Mouse (Mus musculus) ES-E14 (cell line): ENCODE results near the gene Scaf11. TPM values are rescaled to one million over a fixed set of nuclear protein-coding genes. Genes with fewer than 3 reads are reported as not detected.

Experiments
- DNase-seq: peaks from one replicate; pipeline ENCODE4 v3.0.0-alpha.2; 2013; ENCODE audit warnings: low read depth, low spot score
- H3K27ac ChIP-seq: 2 replicates; pipeline ENCODE4 v1.5.1; 2012; ENCODE audit warnings: low read depth, mild to moderate bottlenecking, low read length, moderate library complexity, mixed read lengths; ENCODE audit not compliant: poor library complexity, insufficient read depth, severe bottlenecking
- H3K36me3 ChIP-seq: 2 replicates; pipeline ENCODE4 v1.6.1; 2012; ENCODE audit warnings: mild to moderate bottlenecking, low read length, moderate library complexity, mixed read lengths; ENCODE audit not compliant: control insufficient read depth, poor library complexity, insufficient read depth, severe bottlenecking
- H3K4me1 ChIP-seq, 2 experiments: fragments of 150-350 bp in 1 of 2; sonication (generic) in 1 of 2; 2 replicates each; pipeline ENCODE4 v1.6.1; 2012; ENCODE audit warnings: low read length in 2 of 2, mild to moderate bottlenecking in 1 of 2, mixed read lengths in 1 of 2; ENCODE audit not compliant: control insufficient read depth in 2 of 2, insufficient read depth in 2 of 2, poor library complexity in 1 of 2
- H3K4me3 ChIP-seq, 2 experiments: fragments of 150-350 bp in 1 of 2; sonication (generic) in 1 of 2; 2 replicates each; pipeline ENCODE4 v1.5.1; 2012; ENCODE audit warnings: low read length in 2 of 2, low read depth in 1 of 2, mild to moderate bottlenecking in 1 of 2, mixed read lengths in 1 of 2; ENCODE audit not compliant: insufficient read depth in 1 of 2, poor library complexity in 1 of 2, severe bottlenecking in 1 of 2
- H3K9ac ChIP-seq: 2 replicates; pipeline ENCODE4 v1.6.1; 2012; ENCODE audit warnings: low read depth, mild to moderate bottlenecking, low read length, mixed read lengths; ENCODE audit not compliant: poor library complexity, insufficient read depth, severe bottlenecking
- H3K9me3 ChIP-seq: fragments of 150-350 bp; sonication (generic); 2 replicates; pipeline ENCODE4 v1.6.1; 2012; ENCODE audit warnings: low read depth, mild to moderate bottlenecking, low read length; ENCODE audit not compliant: control insufficient read depth, insufficient read depth
- CHD2 ChIP-seq: IDR thresholded peaks from 2 replicates; pipeline ENCODE4 v1.6.1; 2014; ENCODE audit warnings: mild to moderate bottlenecking, low read depth, low read length, inconsistent platforms
- HCFC1 ChIP-seq: IDR thresholded peaks from 2 replicates; pipeline ENCODE4 v1.6.1; 2012; ENCODE audit warnings: low read length, inconsistent platforms, borderline replicate concordance; ENCODE audit not compliant: insufficient read depth
- MAFK ChIP-seq: IDR thresholded peaks from 2 replicates; pipeline ENCODE4 v1.6.1; 2014; ENCODE audit warnings: mild to moderate bottlenecking, low read depth, low read length, inconsistent platforms; ENCODE audit not compliant: insufficient read depth
- ZC3H11A ChIP-seq: IDR thresholded peaks from 2 replicates; pipeline ENCODE4 v1.6.1; 2012; ENCODE audit warnings: low read depth, mild to moderate bottlenecking, inconsistent platforms, low read length, borderline replicate concordance
- ZNF384 ChIP-seq: IDR thresholded peaks from 2 replicates; pipeline ENCODE4 v1.6.1; 2012; ENCODE audit warnings: low read depth, low read length, inconsistent platforms
- in situ Hi-C, 2 experiments: fragments of 600-800 bp; cut with MboI; formaldehyde crosslinking; loops; one replicate each; pipeline ENCODE4 v1.15.1; 2025; ENCODE audit warnings: low sequenced_read_pairs in 2 of 2, inconsistent platforms in 1 of 2; ENCODE audit not compliant: unreplicated experiment in 2 of 2
- total RNA-seq: library from RNA; depleted of rRNA; stranded (reverse); fragments of 300-350 nt; gene quantifications from 2 replicates; pipeline ENCODE4 v1.2.3, GENCODE M21; 2012; rRNA removed

Scaf11 gene
- total RNA-seq = 57.4 and 92.7 TPM in 2 replicates

- no peaks in the 10 kb centered on the region for H3K9me3 ChIP-seq
- TF ChIP-seq ZC3H11A (no peak), HCFC1 (0 out of 2 replicates have a peak, but pooled peaks have one; percentile 43), MAFK (no peak)
- peak within 1 kb of the TSS; percentile 86 to 92 for H3K4me3 ChIP-seq
- H3K4me1 ChIP-seq = peaks cover 1 to 6% of the 10 kb centered on the region in 2 experiments; a peak in 2 of 4 replicates
- H3K27ac ChIP-seq = peak within 1 kb of the TSS; percentile 96
- DNase-seq = peak; percentile 82
- in situ Hi-C loops = no loop called here
- peak within 1 kb of the TSS; percentile 98 for H3K9ac ChIP-seq
- H3K36me3 ChIP-seq = no peaks in the 10 kb centered on the region; the same call in 1 of the 2 replicates
These were observed at the start of gene Scaf11 for GRCm38 (mm10) chr15:96460730-96461540. Gene Scaf11, minus strand, starts transcription at chr15:96460843.

GRCm38 (mm10) chr15:96507097-96507840 lies 46.6 kb upstream of the Scaf11 start:
- peak overlapping the region; percentile 52; the same call in 1 of the 2 replicates for H3K9ac ChIP-seq
- TF ChIP-seq ZC3H11A (no peak), MAFK (no peak), CHD2 (no peak), ZNF384 (no peak), HCFC1 (no peak)
- no peak overlapping the region for H3K27ac ChIP-seq
- in situ Hi-C loops = loop anchor here in 1 of 2 experiments (25.0 kb wide), 1 partner anchor 430 kb away; no protein-coding TSS in a partner anchor
- H3K36me3 ChIP-seq = no peaks in the 10 kb centered on the region
- no peaks in the 10 kb centered on the region for H3K9me3 ChIP-seq
- peaks cover 0 to 2% of the 10 kb centered on the region in 2 experiments; a peak in 1 of 4 replicates for H3K4me1 ChIP-seq
- peak; percentile 53 for DNase-seq
- H3K4me3 ChIP-seq = peak overlapping the region in 1 of 2 experiments; percentile 43; a peak in 2 of 4 replicates

GRCm38 (mm10) chr15:96497646-96498045 lies 37.0 kb upstream of the Scaf11 start:
- TF ChIP-seq CHD2 (no peak), ZC3H11A (no peak), ZNF384 (no peak), HCFC1 (no peak), MAFK (no peak)
- no peak for DNase-seq
- no peak overlapping the region for H3K9ac ChIP-seq
- no peak overlapping the region for H3K27ac ChIP-seq
- no peak overlapping the region for H3K4me3 ChIP-seq
- in situ Hi-C loops = no loop called here
- H3K9me3 ChIP-seq = no peaks in the 10 kb centered on the region; the same call in 1 of the 2 replicates
- H3K4me1 ChIP-seq = peaks cover 0 to 2% of the 10 kb centered on the region in 2 experiments; a peak in 2 of 4 replicates
- H3K36me3 ChIP-seq = no peaks in the 10 kb centered on the region

- Histone ChIP-seq H3K9me3 (no peaks in the 10 kb centered on the region; the same call in 1 of the 2 replicates), H3K4me3 (no peak overlapping the region), H3K27ac (peak overlapping the region; percentile 68; the same call in 1 of the 2 replicates), H3K4me1 (peaks cover 6 to 11% of the 10 kb centered on the region in 2 experiments), H3K36me3 (no peaks in the 10 kb centered on the region), H3K9ac (no peak overlapping the region)
- no peak for TF ChIP-seq HCFC1
- TF ChIP-seq ZNF384 = no peak
- no peak for TF ChIP-seq MAFK
- TF ChIP-seq CHD2 = no peak
- no peak for TF ChIP-seq ZC3H11A
- in situ Hi-C loops = no loop called here
- DNase-seq = no peak
These were observed 33.6 kb upstream of the Scaf11 start for GRCm38 (mm10) chr15:96494279-96494678.
